28 mouse cellular contexts compared by ENCODE assay signal in the genomic region with DNA sequence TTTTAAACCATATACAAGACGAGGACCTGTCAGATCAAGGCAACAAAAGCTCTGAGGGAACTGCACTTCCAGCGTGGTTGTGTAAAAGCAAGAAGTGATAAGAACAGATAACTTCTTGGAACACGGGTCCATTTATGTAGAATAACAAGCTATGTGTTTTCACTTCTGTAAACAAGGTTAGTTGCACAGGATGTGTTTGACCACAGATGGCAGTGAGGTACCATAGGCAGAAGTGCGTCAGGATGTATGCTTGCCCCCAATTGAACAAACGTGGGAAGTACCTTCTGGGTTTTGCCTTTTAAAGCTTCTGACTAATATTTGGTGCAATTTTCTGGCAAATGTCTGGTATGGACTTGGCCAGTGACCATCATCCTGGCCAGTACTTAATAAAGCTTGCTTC. TPM values are rescaled to one million over a fixed set of nuclear protein-coding genes. Genes with fewer than 3 reads are reported as not detected.
DNase-seq lines count a peak whose midpoint lies in the region; ATAC-seq lines count a peak whose summit lies in the region.
"Had no signal": no experiment of that assay in that cellular context is flagged by ENCODE, and none has a peak within 500 bp of the region (broad histone marks: within the 10 kb centered on the region; RNA-seq: fewer than 3 reads in every experiment).

No protein-coding gene starts in this region.

- ATAC-seq in activated CD4-positive, CD25-positive, alpha-beta regulatory T cell, adult 4 months, result peak; percentile 93
- peak; percentile 89 for ATAC-seq in inflammation-experienced regulatory T-cells, adult 6 months
- ATAC-seq: forebrain, embryonic 13.5 days; forebrain, postnatal 0 days; hindbrain, embryonic 16.5 days; intestine, embryonic 16.5 days had no signal

- no peaks in the 10 kb centered on the region for H3K36me3 ChIP-seq in splenic B cell, adult 2 months (ENCODE audit: control insufficient read depth, insufficient read depth, low read length, poor library complexity, severe bottlenecking)
- H3K36me3 ChIP-seq: embryonic facial prominence, embryonic 13.5 days; heart, embryonic 12.5 days; hindbrain, embryonic 12.5 days had no signal

- DNase-seq in CD4-positive, CD25-positive, alpha-beta regulatory T cell, adult 2 months (ENCODE audit: low read depth, low spot score), result peak; percentile 62
- peak; percentile 54 for DNase-seq in splenic B cell, adult 2 months (ENCODE audit: low read depth, low spot score)
- DNase-seq in gastrocnemius, postnatal 4 days (ENCODE audit: low spot score in 2 of 2), result no peak
- DNase-seq in heart, adult 8-10 months (ENCODE audit: low spot score), result no peak
- no peak for DNase-seq in layer of hippocampus, adult 11-12 months (ENCODE audit: low spot score)
- DNase-seq: adrenal gland, postnatal 10 days; B cell, adult 2 months; cerebellum, adult 11-12 months; cerebellum, adult 9-10 months; cerebellum, postnatal 25 days; forebrain, postnatal 0 days; gastrocnemius, postnatal 14 days; heart, adult 11 months; heart, postnatal 36 days; kidney, adult 8-10 months had no signal

- H3K27me3 ChIP-seq in splenic B cell, adult 2 months (ENCODE audit: control insufficient read depth, insufficient read depth, low read length, poor library complexity, severe bottlenecking), result no peaks in the 10 kb centered on the region; the same call in 1 of the 2 replicates
- H3K27me3 ChIP-seq: embryonic facial prominence, embryonic 13.5 days; heart, embryonic 12.5 days; hindbrain, embryonic 12.5 days had no signal

RNA-seq across cellular contexts. Expression of a gene that starts 7.1 kb away (rescaled TPM):
- not detected for polyA plus RNA-seq in activated CD4-positive, CD25-positive, alpha-beta regulatory T cell, adult 4 months (2017; shearing (Covaris generic))
- not detected for polyA plus RNA-seq in inflammation-experienced regulatory T-cells, adult 6 months (2017; shearing (Covaris generic))
- not detected for total RNA-seq in gastrocnemius, postnatal 4 days (2021)
- not detected for total RNA-seq in heart, adult 8-10 months (2022)
- total RNA-seq: adrenal gland, postnatal 10 days; adrenal gland, postnatal 4 days; ES-E14; gastrocnemius, adult 18-20 months; gastrocnemius, postnatal 14 days; heart, postnatal 36 days had no signal
- polyA plus RNA-seq: embryonic facial prominence, embryonic 13.5 days; forebrain, embryonic 13.5 days; heart, embryonic 12.5 days; heart, embryonic 16.5 days; hindbrain, embryonic 12.5 days; hindbrain, embryonic 16.5 days; intestine, embryonic 16.5 days had no signal

RNA-seq across cellular contexts. Expression of a gene that starts 10.9 kb away (rescaled TPM):
- 100 to 1,000 TPM in 1 of 2 experiments, 10 to 100 TPM in 1; 99.2 to 106 TPM for polyA plus RNA-seq in activated CD4-positive, CD25-positive, alpha-beta regulatory T cell, adult 4 months (2017; shearing (Covaris generic))
- polyA plus RNA-seq in inflammation-experienced regulatory T-cells, adult 6 months (2017; shearing (Covaris generic)), result 100 to 1,000 TPM in 1 of 3 experiments, 10 to 100 TPM in 2; 59.6 to 140 (median 87.0) TPM
- total RNA-seq in gastrocnemius, postnatal 4 days (2021), result 10 to 100 TPM; 92.3 to 95.6 TPM
- 100 to 1,000 TPM; 111 to 118 (median 114) TPM for total RNA-seq in heart, adult 8-10 months (2022)

RNA-seq across cellular contexts. Expression of a gene that starts 13.8 kb away (rescaled TPM):
- not detected for polyA plus RNA-seq in activated CD4-positive, CD25-positive, alpha-beta regulatory T cell, adult 4 months (2017; shearing (Covaris generic))
- polyA plus RNA-seq in inflammation-experienced regulatory T-cells, adult 6 months (2017; shearing (Covaris generic)), result not detected
- not detected for total RNA-seq in gastrocnemius, postnatal 4 days (2021)
- total RNA-seq in heart, adult 8-10 months (2022), result not detected
- total RNA-seq: adrenal gland, postnatal 10 days; adrenal gland, postnatal 4 days; forebrain, postnatal 0 days; gastrocnemius, adult 18-20 months; gastrocnemius, postnatal 14 days; heart, postnatal 36 days had no signal
- polyA plus RNA-seq: brain, embryonic 14.5 days; embryonic facial prominence, embryonic 13.5 days; forebrain, embryonic 13.5 days; forebrain, postnatal 0 days; heart, embryonic 12.5 days; heart, embryonic 16.5 days; hindbrain, embryonic 12.5 days; hindbrain, embryonic 16.5 days; intestine, embryonic 16.5 days had no signal

Comparison
In these comparisons a context has a peak if more than half of its experiments do, and no peak if none do; other contexts are left out.
1. DNase-seq: peak in CD4-positive, CD25-positive, alpha-beta regulatory T cell, adult 2 months (single experiment) and splenic B cell, adult 2 months (single experiment); none in gastrocnemius, postnatal 4 days (0 of 2), heart, adult 8-10 months (single experiment) and layer of hippocampus, adult 11-12 months (single experiment).